Mouse (Mus musculus): Measurements from ENCODE around the gene Sox6.

Gene Sox6

DNA sequence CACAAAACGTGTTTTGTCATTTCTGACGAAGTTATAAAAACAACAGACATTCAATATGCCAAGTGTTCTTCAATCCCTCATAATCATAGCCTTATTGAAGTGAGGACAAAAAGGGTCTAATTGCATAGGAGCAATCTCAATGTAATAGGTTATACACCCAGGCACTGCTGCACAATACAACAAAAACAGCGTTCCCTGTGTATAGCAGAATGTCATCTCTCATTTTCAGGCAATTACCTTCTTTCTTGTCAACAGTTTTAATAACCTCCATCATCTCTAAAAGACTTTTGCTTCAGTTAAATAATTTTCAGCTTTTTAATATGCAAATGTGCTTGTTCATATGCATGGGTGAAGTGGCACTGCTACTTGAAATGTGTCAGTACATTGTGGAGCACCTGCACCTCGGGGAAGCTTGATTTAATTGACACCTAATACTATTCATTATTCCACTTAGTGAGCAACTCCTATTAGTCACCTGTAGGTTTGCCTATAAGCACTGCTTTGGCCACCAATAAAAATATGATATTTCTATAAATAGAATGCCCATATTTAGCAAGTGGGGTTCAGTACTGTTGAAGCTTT, 292.8 kb downstream of the Sox6 start:
- no peak for DNase-seq

DNA sequence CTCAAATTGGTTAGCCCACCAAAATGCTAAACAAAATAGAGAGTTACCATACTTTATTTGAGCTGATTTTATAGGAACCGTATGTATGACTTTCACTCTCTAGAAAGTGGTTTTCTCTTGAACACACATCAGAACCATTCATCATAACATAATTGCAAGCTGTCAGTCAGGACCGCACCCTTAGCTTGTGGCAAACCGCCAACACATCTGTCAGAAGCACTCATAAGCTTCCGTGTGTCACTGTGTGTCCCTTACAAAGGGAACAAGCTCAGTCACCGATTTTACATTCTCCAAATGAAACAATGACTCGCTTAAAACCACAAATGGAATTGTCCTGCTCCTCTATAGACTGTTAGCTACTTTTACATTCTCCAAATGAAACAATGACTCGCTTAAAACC, 304.5 kb downstream of the Sox6 start:
- DNase-seq, result no peak

DNA sequence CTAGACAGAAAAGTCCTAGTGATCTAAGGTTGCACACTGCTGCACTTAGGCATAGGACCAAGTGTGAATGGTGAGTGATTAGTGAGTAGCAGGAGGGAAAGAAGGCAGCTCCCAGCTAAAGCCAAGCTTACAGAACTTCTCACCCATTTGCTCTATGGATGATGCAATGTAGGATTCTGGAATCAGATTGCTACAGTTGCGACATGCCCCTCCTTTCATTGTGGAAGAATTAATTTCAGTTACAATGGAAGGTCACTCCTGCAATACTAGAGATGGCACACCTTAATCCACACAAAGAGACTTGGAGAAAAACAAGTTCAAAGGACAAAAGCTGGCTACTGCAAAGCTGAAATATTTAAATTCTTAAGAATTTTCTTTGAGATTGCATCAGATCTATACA, 305.8 kb downstream of the Sox6 start:
- no peak for DNase-seq

DNA sequence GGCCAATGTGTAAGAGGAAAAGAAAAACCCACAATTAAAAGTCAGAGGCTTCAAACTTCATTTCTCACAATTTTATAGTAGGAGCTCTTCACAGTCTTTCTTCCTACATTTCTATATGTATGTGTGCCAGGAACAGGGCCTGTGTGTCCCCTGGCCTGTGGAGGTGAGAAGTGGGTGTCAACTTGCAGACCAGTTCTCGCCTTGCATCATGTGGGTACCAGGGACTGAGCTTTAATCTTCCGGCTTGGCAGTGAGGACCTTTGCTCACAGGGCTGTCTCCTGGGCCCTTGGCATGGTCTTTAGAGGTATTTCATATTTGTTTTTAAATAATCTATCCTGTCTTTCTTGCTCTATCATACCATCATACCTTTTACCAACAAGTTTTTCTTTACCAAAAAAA, 311.8 kb downstream of the Sox6 start:
- peak; percentile 15 to 23 for DNase-seq

DNA sequence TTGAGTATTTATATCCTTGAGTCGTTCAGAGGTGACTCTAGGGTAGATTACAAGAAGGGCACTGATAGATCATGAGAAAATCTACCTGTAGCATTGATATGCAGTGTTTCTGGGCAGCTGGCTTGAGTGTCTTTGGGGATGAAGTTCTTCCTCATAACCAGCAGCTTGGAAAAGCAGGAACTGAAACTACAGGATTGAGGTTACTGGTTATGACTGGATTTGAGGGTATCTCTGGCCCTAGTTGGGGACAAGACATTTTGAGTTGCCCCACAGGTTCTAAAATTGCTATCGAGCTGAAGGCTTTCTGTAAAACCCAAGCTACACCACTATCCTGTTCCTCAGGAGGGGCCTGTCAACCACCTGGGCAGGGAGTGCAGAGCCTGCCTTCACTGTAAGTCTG, 314.2 kb downstream of the Sox6 start:
- no peak for DNase-seq

- no peak for DNase-seq
These were observed 316.7 kb downstream of the Sox6 start for GRCm38 (mm10) chr7:115721624-115722540.

DNA sequence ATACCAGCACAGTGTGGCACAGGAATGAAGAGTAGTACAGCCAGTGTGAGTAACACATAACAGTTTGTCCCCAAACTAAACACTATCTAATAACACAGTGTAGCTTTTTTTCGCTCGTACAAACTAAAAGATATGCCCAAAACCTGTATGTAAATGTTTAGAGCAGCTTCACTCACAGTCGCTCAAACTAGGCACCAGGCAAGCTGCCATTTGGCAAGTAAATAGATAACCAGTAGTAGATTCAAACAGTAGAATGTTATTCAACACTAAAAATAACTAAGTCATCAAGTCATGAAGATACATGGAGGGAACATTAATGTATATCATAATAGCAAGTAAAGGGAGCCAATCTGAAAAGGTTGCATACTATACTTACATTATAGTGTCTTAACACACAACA, 318.8 kb downstream of the Sox6 start:
- peak; percentile 50 to 66 for DNase-seq

DNA sequence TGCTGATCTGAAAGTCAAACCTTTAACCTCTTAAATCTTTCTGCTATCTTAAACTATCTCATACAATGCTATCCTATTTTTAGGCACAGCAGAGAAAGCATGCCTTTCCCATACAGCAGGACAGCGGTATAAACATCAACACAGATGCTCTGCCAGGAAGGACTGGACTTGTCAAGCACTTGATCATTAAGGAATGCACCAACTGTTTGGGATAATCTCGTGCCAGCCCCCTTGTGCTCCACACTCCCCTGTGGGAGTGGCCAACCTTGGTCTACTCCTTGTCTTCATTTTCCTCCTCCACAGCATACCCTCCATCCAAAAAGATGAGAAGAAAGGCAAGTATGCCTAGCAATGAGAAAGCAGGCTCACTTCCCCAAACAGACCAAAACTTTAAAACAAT, 332.5 kb downstream of the Sox6 start:
- no peak for DNase-seq

- no peak for DNase-seq
These were observed 340.5 kb downstream of the Sox6 start for GRCm38 (mm10) chr7:115698105-115698504.

DNA sequence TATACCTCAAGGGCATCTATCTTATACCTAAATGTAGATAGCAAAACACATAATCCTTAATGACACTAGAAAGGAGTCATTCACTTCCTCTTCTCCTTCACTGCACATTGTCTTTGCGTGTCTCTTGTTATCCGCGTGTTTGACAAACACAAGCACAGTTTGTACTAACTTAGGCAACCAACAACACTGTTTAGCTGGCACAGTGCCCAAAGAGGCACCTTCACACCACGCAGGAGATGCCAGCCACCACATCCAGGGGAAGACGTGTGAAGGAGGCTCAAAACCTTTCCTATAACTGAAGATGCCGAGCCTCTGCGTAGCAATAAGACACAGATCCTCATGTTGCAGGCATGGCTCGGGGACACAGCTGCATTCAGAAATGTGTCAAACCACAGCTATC, 345.4 kb downstream of the Sox6 start:
- DNase-seq, result peak in 1 of 2 experiments; percentile 39

DNA sequence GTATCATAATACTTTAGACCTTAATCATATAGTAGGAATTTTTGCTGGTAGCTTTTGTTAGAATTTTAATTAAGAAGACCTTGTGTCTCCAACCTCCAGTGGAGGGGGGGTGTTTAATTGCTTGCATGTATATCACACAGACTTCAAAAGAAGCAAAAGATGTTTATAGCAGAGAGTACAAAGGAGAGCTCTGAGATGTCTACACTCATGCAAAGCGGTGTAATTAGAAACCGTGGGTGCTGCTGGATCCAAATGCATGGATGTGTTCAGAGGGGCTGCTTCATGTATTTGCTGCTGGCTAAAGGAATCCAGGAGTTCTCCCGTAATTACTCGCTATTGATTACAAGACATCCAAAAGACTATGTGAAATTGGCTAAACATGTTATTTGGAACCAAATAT, 347.5 kb downstream of the Sox6 start:
- no peak for DNase-seq

DNA sequence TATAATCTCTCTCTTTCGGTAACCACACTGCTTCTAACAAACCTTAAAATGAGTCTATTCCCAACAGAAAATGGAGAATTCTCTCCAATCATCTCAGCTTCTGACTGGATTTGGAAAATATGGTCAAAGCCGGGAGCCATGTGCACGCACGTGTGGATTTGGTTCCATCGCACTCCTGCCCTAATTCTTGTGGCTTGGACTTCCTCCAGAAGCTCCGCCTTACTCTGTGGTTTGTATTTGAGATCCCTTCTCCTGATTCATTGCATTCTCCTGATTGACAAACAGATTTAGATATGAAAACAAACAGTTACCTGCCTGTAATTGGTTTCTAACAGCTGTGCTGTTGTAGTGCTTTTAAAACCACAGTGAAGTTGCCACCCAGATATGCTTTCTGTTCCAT, 351.9 kb downstream of the Sox6 start:
- DNase-seq, result no peak

GRCm38 (mm10) chr7:115684142-115684541, 354.5 kb downstream of the Sox6 start:
- DNase-seq, result peak; percentile 39 to 53

DNA sequence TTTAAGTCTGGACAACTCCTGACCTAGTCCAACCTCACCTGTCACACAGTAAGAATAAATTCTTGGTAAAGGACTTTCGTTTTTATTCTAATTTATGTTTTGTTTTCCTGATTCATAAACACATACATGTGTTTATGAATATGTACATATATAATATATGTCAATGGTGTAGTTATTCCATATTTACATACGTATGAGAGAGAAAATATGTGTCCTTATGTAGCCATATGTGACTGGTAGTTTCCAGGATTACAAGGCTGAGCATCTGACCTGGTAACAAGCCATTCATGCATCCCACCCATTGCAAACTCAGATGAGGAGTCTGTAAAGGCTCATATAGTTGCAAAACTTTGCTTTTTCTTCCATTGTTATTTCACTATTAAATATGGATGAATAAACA, 366.8 kb downstream of the Sox6 start:
- no peak for DNase-seq

GRCm38 (mm10) chr7:115671272-115671671, 367.3 kb downstream of the Sox6 start:
- DNase-seq, result no peak

GRCm38 (mm10) chr7:115669207-115670004, 369.2 kb downstream of the Sox6 start:
- no peak for DNase-seq

DNA sequence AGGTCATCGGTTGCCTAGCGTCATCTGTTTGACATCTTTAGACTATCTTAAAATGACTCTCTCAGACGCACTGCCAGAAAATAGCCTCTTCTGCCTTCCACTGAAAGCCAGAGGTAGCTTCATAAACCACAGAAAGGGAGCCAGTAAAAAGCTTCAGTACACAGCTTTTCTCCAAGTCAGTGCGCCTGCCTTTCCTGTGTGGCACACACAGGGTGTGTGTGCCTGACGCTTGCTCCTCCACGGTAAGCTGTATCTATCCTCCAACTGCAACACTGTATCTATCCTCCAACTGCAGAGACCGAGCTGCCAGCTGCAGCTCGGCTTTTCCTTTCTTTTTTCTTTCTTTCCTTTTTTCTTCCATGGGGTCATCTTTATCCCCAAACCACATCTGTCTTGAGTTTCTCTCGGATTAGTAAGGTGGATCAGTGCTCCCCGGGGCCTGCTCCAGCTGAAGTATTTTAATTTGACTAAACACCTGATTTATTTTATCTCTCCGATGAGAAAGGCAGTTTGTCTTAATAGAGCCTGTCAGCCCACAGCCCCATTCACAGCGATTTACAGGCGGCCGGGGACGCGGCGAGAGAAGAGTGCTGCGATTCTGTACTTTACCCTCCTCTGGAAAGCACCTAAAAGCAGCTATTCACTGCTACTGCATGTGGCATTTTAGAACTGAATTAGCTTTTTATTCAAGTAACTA, 371.8 kb downstream of the Sox6 start:
- DNase-seq, result peak in 1 of 2 experiments; percentile 23

GRCm38 (mm10) chr7:115663399-115663798, 375.2 kb downstream of the Sox6 start:
- DNase-seq, result no peak

- peak in 1 of 2 experiments; percentile 45 for DNase-seq
These were observed 376.5 kb downstream of the Sox6 start for GRCm38 (mm10) chr7:115662121-115662520.

GRCm38 (mm10) chr7:115646696-115647095, 391.9 kb downstream of the Sox6 start:
- DNase-seq, result no peak

DNA sequence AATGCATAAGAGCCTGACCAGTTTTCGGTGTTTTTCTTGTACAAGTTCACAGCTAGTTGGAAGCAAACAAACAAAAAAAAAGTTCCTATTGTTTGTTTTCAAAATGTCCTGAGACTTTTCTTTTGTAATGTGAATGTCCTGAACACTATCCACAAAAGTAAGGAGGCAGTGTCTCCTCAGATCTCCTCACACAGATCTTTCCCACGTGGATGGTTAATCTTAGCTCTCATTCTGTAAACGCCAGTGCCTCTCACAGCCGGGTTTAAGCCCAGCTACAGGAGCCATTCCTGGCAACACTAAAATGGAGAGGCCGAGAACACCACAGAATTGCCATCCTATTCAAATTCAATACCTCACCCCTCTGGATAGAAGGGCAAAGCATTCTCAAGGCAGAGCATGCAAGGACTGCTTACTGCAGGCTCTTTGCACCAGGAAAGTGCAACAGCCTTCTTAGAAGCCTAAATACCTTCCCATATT, 392.6 kb downstream of the Sox6 start:
- no peak for DNase-seq

DNA sequence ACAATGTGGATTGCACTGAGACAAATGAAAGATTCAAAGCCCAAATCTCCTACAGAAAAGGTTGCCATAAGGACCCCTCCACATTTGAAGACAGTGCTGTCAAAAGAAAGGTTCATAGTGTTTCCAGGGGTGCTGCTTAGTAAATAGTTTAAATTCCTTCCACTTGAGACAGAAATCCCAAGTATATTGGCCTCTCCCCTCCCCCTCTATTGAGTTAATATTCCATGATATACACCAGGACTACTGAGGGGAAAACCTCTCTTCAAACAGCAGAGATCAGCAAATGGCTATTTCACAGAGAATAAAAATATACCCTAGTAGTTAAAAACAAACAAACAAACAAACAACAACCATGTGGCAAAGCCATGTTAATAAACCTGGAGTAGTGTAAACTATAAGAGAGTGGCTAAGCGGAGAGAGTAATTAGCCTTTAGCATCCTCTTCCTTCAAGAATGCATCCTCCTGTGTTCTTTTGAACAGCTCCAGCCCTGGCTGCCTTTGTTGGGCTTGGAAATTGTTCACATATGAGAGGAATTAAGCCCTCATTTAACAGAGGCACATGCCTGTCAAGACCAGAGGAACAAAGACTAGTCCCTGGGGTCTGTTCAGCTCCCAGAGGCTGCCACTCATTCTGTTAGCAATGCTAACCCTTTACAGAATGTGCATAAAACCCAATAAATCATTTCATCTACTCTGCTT, 393.2 kb downstream of the Sox6 start:
- no peak for DNase-seq

Data from kidney, postnatal 36 days (tissue).